Mouse (Mus musculus): Measurements from ENCODE around the gene 4921511M17Rik. TPM values are rescaled to one million over a fixed set of nuclear protein-coding genes. Genes with fewer than 3 reads are reported as not detected.
"Not testable (repeated sequence)": the region's sequence is repeated elsewhere in the genome, so short reads cannot be mapped to it uniquely, and the experiment has no call there.

Gene 4921511M17Rik
- not detected for total RNA-seq (2021)

GRCm38 (mm10) chrX:154033727-154034126 lies at the start of gene 4921511M17Rik:
Gene 4921511M17Rik (minus strand): TSS chrX:154033827.
- intact Hi-C loops (cut with DNase I); DNase-seq: not testable (repeated sequence)

- intact Hi-C loops (cut with DNase I); DNase-seq: not testable (repeated sequence)
These were observed 21.3 kb upstream of the 4921511M17Rik start, which contains the start of gene Gm10057 for GRCm38 (mm10) chrX:154054939-154055338. Gene Gm10057 (minus strand): TSS chrX:154055039.

DNA sequence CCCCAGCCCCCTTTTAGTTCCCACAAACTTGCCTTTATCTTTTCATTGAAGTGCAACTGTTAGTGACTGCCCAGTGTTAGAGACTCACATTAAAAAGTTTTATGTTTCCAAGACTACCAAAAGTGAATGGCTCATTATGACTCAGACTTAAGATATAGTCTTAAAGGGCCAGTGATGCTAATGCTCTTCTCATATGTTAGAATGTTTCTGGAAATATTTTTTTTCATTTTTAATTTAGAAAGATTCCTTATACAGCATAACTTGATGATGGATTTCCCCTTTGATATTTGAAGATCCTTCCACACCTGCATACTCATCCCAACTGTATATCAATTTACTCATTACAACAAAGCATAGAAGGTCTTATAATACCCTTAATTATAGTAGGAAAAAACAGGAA lies 21.1 kb downstream of the 4921511M17Rik start, which contains the start of gene Samt1:
Samt1 (minus strand) TSS at position 101 of the 400 bp plus-strand sequence.
- intact Hi-C loops (cut with DNase I); DNase-seq: not testable (repeated sequence)

GRCm38 (mm10) chrX:153976914-153977313 lies 56.7 kb downstream of the 4921511M17Rik start:
- intact Hi-C loops (cut with DNase I); DNase-seq: not testable (repeated sequence)

- intact Hi-C loops (cut with DNase I); DNase-seq: not testable (repeated sequence)
These were observed 57.2 kb downstream of the 4921511M17Rik start for GRCm38 (mm10) chrX:153976467-153976866.

DNA sequence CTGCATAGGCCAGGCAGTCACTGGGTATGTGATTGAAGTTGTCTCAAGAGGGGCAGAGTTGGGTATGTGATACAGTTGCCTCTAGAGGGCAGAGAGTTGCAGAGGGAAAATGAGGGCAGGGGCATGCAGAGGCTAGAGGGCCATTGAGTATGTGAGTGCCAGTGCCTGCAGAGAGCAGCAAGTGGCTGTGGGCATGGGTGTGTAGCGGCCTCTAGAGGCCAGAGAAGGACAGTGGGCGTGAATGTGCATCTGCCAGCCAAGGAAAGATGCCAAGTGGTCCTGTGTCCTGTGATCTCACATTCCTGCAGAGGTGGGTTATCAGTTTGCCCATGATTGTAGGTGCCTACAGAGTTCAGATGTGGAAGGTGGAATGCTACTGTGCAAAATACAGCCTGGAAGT lies 59.2 kb downstream of the 4921511M17Rik start:
- intact Hi-C loops (cut with DNase I) = no loop called here
- peak; percentile 1 for DNase-seq

Other genes with a start within 250 kb of the 4921511M17Rik start
- gene Spin2c, start 201.6 kb downstream of the 4921511M17Rik start, total RNA-seq (2021) = 10 to 100 TPM; 10.3 to 11.4 TPM
- gene Samt1, start 21.2 kb downstream of the 4921511M17Rik start, total RNA-seq (2021) = not detected
- not detected for gene Gm10057, start 21.2 kb upstream of the 4921511M17Rik start, total RNA-seq (2021)
- gene Gm15140, start 86.9 kb upstream of the 4921511M17Rik start, total RNA-seq (2021) = not detected